Mouse (Mus musculus): ENCODE results near the gene Snrnp70. TPM values are rescaled to one million over a fixed set of nuclear protein-coding genes. Genes with fewer than 3 reads are reported as not detected.

Snrnp70 gene
- polyA plus RNA-seq, 1 experiment from 2014 or later = 211 TPM

- peak; percentile 78 for ATAC-seq (ENCODE audit: low FRiP score, low TSS enrichment)
- H3K27ac ChIP-seq (ENCODE audit: low read length) = peak within 1 kb of the TSS; percentile 88
- H3K27me3 ChIP-seq (ENCODE audit: insufficient read depth, low read length) = no peaks in the 10 kb centered on the region
- peak within 1 kb of the TSS; percentile 77 for H3K9ac ChIP-seq (replicated peaks; ENCODE audit: low read length)
- H3K9me3 ChIP-seq (ENCODE audit: low read length) = no peaks in the 10 kb centered on the region
- H3K36me3 ChIP-seq (ENCODE audit: insufficient read depth, low read length) = no peaks in the 10 kb centered on the region
- H3K4me1 ChIP-seq (ENCODE audit: insufficient read depth, low read length) = peaks cover 39% of the 10 kb centered on the region
- peak within 1 kb of the TSS; percentile 73 for H3K4me3 ChIP-seq (ENCODE audit: low read length)
- under 1% methylated on average over 38 of the region's 38 CpGs for WGBS
- H3K4me2 ChIP-seq (replicated peaks; ENCODE audit: low read depth, low read length) = peak within 1 kb of the TSS; percentile 84
Measured at GRCm38 (mm10) chr7:45333431-45333982, 62.0 kb downstream of the Snrnp70 start, which contains the start of gene Trpm4. TSS of gene Trpm4 (minus strand) at chr7:45333780.

- Histone ChIP-seq H3K4me3 (ENCODE audit: low read length) (peak overlapping the region; percentile 73), H3K27me3 (ENCODE audit: insufficient read depth, low read length) (no peaks in the 10 kb centered on the region), H3K4me1 (ENCODE audit: insufficient read depth, low read length) (peaks cover 33% of the 10 kb centered on the region), H3K9ac (replicated peaks; ENCODE audit: low read length) (peak overlapping the region; percentile 77), H3K36me3 (ENCODE audit: insufficient read depth, low read length) (no peaks in the 10 kb centered on the region), H3K9me3 (ENCODE audit: low read length) (no peaks in the 10 kb centered on the region), H3K4me2 (replicated peaks; ENCODE audit: low read depth, low read length) (peak overlapping the region; percentile 84), H3K27ac (ENCODE audit: low read length) (peak overlapping the region; percentile 88)
- WGBS = 3% methylated on average over 22 of the region's 22 CpGs
- ATAC-seq (ENCODE audit: low FRiP score, low TSS enrichment) = peak; percentile 63
Measured at GRCm38 (mm10) chr7:45332685-45333425, 62.7 kb downstream of the Snrnp70 start.

DNA sequence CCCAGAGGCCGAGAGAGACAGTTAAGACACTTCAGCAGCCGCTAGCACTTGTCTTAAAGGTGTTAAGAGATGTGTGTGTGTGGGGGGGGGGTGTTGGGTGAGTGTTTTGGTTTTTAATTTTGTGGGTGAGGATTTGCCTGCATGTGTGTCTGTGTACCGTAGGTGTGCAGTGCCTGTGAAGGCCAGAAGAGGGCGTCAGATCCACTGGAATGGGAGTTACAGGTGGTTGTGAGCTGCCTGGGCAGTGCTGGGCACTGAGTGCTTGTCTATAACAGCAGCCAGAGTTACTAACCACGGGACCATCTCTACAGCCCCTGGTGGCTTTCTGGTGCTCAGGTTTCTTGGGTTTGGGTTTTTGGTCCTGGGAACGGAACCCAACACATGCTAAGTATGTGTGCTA, 64.0 kb downstream of the Snrnp70 start:
- no peak for ATAC-seq (ENCODE audit: low FRiP score, low TSS enrichment)
- Histone ChIP-seq H3K27me3 (ENCODE audit: insufficient read depth, low read length) (no peaks in the 10 kb centered on the region), H3K27ac (ENCODE audit: low read length) (no peak overlapping the region), H3K9ac (replicated peaks; ENCODE audit: low read length) (no peak overlapping the region), H3K9me3 (ENCODE audit: low read length) (no peaks in the 10 kb centered on the region), H3K4me1 (ENCODE audit: insufficient read depth, low read length) (peaks cover 30% of the 10 kb centered on the region), H3K36me3 (ENCODE audit: insufficient read depth, low read length) (0 out of 2 replicates have a peak, but pooled peaks cover 3% of the 10 kb centered on the region), H3K4me2 (replicated peaks; ENCODE audit: low read depth, low read length) (no peak overlapping the region), H3K4me3 (ENCODE audit: low read length) (no peak overlapping the region)
- WGBS = 83% methylated on average over 6 of the region's 6 CpGs

DNA sequence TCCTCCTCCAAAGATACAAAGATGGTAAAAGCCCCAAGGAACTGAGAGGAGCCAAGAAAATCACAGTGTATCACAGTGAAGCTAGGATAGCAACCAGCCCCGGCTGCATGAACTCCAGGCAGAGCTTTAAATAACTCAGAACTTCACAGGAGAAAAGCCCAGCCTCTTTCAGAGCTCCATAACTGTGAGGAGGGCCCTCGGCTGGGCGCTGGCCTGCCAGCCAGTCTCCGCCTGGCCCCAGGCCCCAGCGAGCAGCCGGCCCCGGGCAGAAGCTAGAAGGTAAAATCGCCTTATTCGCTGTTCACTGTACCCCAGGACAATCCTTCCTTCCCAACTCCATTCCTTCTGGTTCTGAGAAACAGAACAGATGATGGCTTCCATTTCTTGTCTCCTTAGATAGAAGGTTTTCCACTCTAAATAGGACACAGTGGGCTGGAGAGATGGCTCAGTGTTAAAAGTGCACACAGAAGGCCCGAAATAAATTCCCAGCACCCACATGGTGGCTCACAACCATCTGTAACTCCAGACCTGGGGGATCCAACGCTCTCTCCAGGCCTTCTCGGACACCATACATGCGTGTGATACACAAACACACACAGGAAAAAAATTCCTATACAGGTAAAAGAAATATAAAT, 66.6 kb downstream of the Snrnp70 start:
- no peaks in the 10 kb centered on the region for H3K27me3 ChIP-seq (ENCODE audit: insufficient read depth, low read length)
- H3K36me3 ChIP-seq (ENCODE audit: insufficient read depth, low read length) = peaks cover 15% of the 10 kb centered on the region
- H3K9me3 ChIP-seq (ENCODE audit: low read length) = peaks cover 8% of the 10 kb centered on the region; the same call in 1 of the 2 replicates
- no peak overlapping the region for H3K27ac ChIP-seq (ENCODE audit: low read length)
- peaks cover 13% of the 10 kb centered on the region for H3K4me1 ChIP-seq (ENCODE audit: insufficient read depth, low read length)
- no peak overlapping the region for H3K4me3 ChIP-seq (ENCODE audit: low read length)
- WGBS = 78% methylated on average over 13 of the region's 13 CpGs
- no peak overlapping the region for H3K9ac ChIP-seq (replicated peaks; ENCODE audit: low read length)
- H3K4me2 ChIP-seq (replicated peaks; ENCODE audit: low read depth, low read length) = no peak overlapping the region
- ATAC-seq (ENCODE audit: low FRiP score, low TSS enrichment) = no peak

Other genes with a start within 250 kb of the Snrnp70 start
- gene Pih1d1, start 241.4 kb downstream of the Snrnp70 start, polyA plus RNA-seq (2015; fragmentation: Nextera tagmentation; extraction: Ambion mirVana) = 109 and 112 TPM in 2 replicates
- 81.2 and 88.6 TPM in 2 replicates for gene Aldh16a1, start 241.2 kb downstream of the Snrnp70 start, polyA plus RNA-seq (2015; fragmentation: Nextera tagmentation; extraction: Ambion mirVana)
- 0.19 and 0.42 TPM in 2 replicates for gene Slc17a7, start 231.8 kb downstream of the Snrnp70 start, polyA plus RNA-seq (2015; fragmentation: Nextera tagmentation; extraction: Ambion mirVana)
- gene Gfy, start 216.2 kb downstream of the Snrnp70 start, polyA plus RNA-seq (2015; fragmentation: Nextera tagmentation; extraction: Ambion mirVana) = not detected in 2 replicates
- not detected in 2 replicates for gene Pth2, start 214.7 kb downstream of the Snrnp70 start, polyA plus RNA-seq (2015; fragmentation: Nextera tagmentation; extraction: Ambion mirVana)
- gene Ccdc155, start 190.8 kb downstream of the Snrnp70 start, polyA plus RNA-seq (2015; fragmentation: Nextera tagmentation; extraction: Ambion mirVana) = 0.85 and 0.86 TPM in 2 replicates
- gene Dkkl1, start 183.6 kb downstream of the Snrnp70 start, polyA plus RNA-seq (2015; fragmentation: Nextera tagmentation; extraction: Ambion mirVana) = 0.78 TPM in 1 of 2 replicates, not detected in the other
- gene Tead2, start 180.0 kb downstream of the Snrnp70 start, polyA plus RNA-seq (2015; fragmentation: Nextera tagmentation; extraction: Ambion mirVana) = 195 and 203 TPM in 2 replicates
- 1.0 and 1.1 TPM in 2 replicates for gene Cd37, start 156.6 kb downstream of the Snrnp70 start, polyA plus RNA-seq (2015; fragmentation: Nextera tagmentation; extraction: Ambion mirVana)
- gene Slc6a16, start 154.7 kb downstream of the Snrnp70 start, polyA plus RNA-seq (2015; fragmentation: Nextera tagmentation; extraction: Ambion mirVana) = 0.28 and 0.30 TPM in 2 replicates
- gene Slc6a21, start 118.2 kb downstream of the Snrnp70 start, polyA plus RNA-seq (2015; fragmentation: Nextera tagmentation; extraction: Ambion mirVana) = not detected in 2 replicates
- 22.3 and 23.6 TPM in 2 replicates for gene Trpm4, start 62.0 kb downstream of the Snrnp70 start, polyA plus RNA-seq (2015; fragmentation: Nextera tagmentation; extraction: Ambion mirVana)
- 1.7 and 1.8 TPM in 2 replicates for gene Hrc, start 60.5 kb downstream of the Snrnp70 start, polyA plus RNA-seq (2015; fragmentation: Nextera tagmentation; extraction: Ambion mirVana)
- gene Ppfia3, start 28.7 kb downstream of the Snrnp70 start, polyA plus RNA-seq (2015; fragmentation: Nextera tagmentation; extraction: Ambion mirVana) = 5.1 and 6.3 TPM in 2 replicates
- gene Lin7b, start 25.2 kb downstream of the Snrnp70 start, polyA plus RNA-seq (2015; fragmentation: Nextera tagmentation; extraction: Ambion mirVana) = 1.7 and 1.9 TPM in 2 replicates
- gene Kcna7, start 9.9 kb upstream of the Snrnp70 start, polyA plus RNA-seq (2015; fragmentation: Nextera tagmentation; extraction: Ambion mirVana) = not detected in 2 replicates
- gene Ntf5, start 18.0 kb upstream of the Snrnp70 start, polyA plus RNA-seq (2015; fragmentation: Nextera tagmentation; extraction: Ambion mirVana) = 1.5 and 1.6 TPM in 2 replicates
- not detected in 2 replicates for gene Lhb, start 25.1 kb upstream of the Snrnp70 start, polyA plus RNA-seq (2015; fragmentation: Nextera tagmentation; extraction: Ambion mirVana)
- gene Gys1, start 39.1 kb upstream of the Snrnp70 start, polyA plus RNA-seq (2015; fragmentation: Nextera tagmentation; extraction: Ambion mirVana) = 51.1 and 51.7 TPM in 2 replicates
- 164 and 173 TPM in 2 replicates for gene Ruvbl2, start 42.4 kb upstream of the Snrnp70 start, polyA plus RNA-seq (2015; fragmentation: Nextera tagmentation; extraction: Ambion mirVana)
- gene Ftl1, start 64.1 kb upstream of the Snrnp70 start, polyA plus RNA-seq (2015; fragmentation: Nextera tagmentation; extraction: Ambion mirVana) = 5,149 and 5,628 TPM in 2 replicates
- 172 and 182 TPM in 2 replicates for gene Bax, start 71.2 kb upstream of the Snrnp70 start, polyA plus RNA-seq (2015; fragmentation: Nextera tagmentation; extraction: Ambion mirVana)
- 0.80 and 1.1 TPM in 2 replicates for gene Tulp2, start 86.1 kb upstream of the Snrnp70 start, polyA plus RNA-seq (2015; fragmentation: Nextera tagmentation; extraction: Ambion mirVana)
- gene Gm45808, start 91.1 kb upstream of the Snrnp70 start, polyA plus RNA-seq (2015; fragmentation: Nextera tagmentation; extraction: Ambion mirVana) = not detected in 2 replicates
- gene Dhdh, start 93.1 kb upstream of the Snrnp70 start, polyA plus RNA-seq (2015; fragmentation: Nextera tagmentation; extraction: Ambion mirVana) = 2.4 and 3.3 TPM in 2 replicates
- 295 and 299 TPM in 2 replicates for gene Nucb1, start 114.7 kb upstream of the Snrnp70 start, polyA plus RNA-seq (2015; fragmentation: Nextera tagmentation; extraction: Ambion mirVana)
- gene Ppp1r15a, start 130.5 kb upstream of the Snrnp70 start, polyA plus RNA-seq (2015; fragmentation: Nextera tagmentation; extraction: Ambion mirVana) = 24.3 and 24.8 TPM in 2 replicates
- 4.4 and 5.3 TPM in 2 replicates for gene Plekha4, start 130.6 kb upstream of the Snrnp70 start, polyA plus RNA-seq (2015; fragmentation: Nextera tagmentation; extraction: Ambion mirVana)
- gene Hsd17b14, start 159.2 kb upstream of the Snrnp70 start, polyA plus RNA-seq (2015; fragmentation: Nextera tagmentation; extraction: Ambion mirVana) = 13.5 and 15.5 TPM in 2 replicates
- 87.9 and 93.2 TPM in 2 replicates for gene Bcat2, start 174.4 kb upstream of the Snrnp70 start, polyA plus RNA-seq (2015; fragmentation: Nextera tagmentation; extraction: Ambion mirVana)
- not detected in 2 replicates for gene Fgf21, start 219.7 kb upstream of the Snrnp70 start, polyA plus RNA-seq (2015; fragmentation: Nextera tagmentation; extraction: Ambion mirVana)
- gene Fut1, start 221.5 kb upstream of the Snrnp70 start, polyA plus RNA-seq (2015; fragmentation: Nextera tagmentation; extraction: Ambion mirVana) = 0.27 and 0.32 TPM in 2 replicates
- gene Izumo1, start 226.1 kb upstream of the Snrnp70 start, polyA plus RNA-seq (2015; fragmentation: Nextera tagmentation; extraction: Ambion mirVana) = 0.13 and 0.14 TPM in 2 replicates
- gene Rasip1, start 231.7 kb upstream of the Snrnp70 start, polyA plus RNA-seq (2015; fragmentation: Nextera tagmentation; extraction: Ambion mirVana) = 11.6 and 13.0 TPM in 2 replicates
- 8.0 and 9.0 TPM in 2 replicates for gene Mamstr, start 244.2 kb upstream of the Snrnp70 start, polyA plus RNA-seq (2015; fragmentation: Nextera tagmentation; extraction: Ambion mirVana)